Mouse (Mus musculus) liver, embryonic 13.5 days (tissue): ENCODE measurements at regions not wholly inside any gene's neighbourhood (a gene's known extent, or its start where the extent isn't known, plus 50 kb on each side); places are given as distances from the start of the nearest gene placed in this dataset.
A peak's percentile ranks its signal among the peaks of the same experiment; 100 is the strongest.

Source experiments
- ATAC-seq: fragments of 200-750 bp; cut with Nextera tagmentation; 2 replicates; pipeline ENCODE4 v1.8.0; 2017; ENCODE audit warnings: low read depth, mild to moderate bottlenecking, moderate number of reproducible peaks, moderate library complexity
- DNase-seq: peaks from one replicate; pipeline ENCODE4 v3.0.0; 2022
- H3K27ac ChIP-seq: fragments of 300-500 bp; sonication (generic); 2 replicates; pipeline ENCODE4 v1.5.1; 2015; ENCODE audit warnings: moderate library complexity, mild to moderate bottlenecking, inconsistent platforms
- H3K27me3 ChIP-seq: fragments of 300-500 bp; sonication (generic); 2 replicates; pipeline ENCODE4 v1.6.1; 2015; ENCODE audit warnings: mild to moderate bottlenecking, inconsistent platforms
- H3K36me3 ChIP-seq: fragments of 300-500 bp; sonication (generic); 2 replicates; pipeline ENCODE4 v1.6.1; 2015; ENCODE audit warnings: mild to moderate bottlenecking, inconsistent platforms
- H3K4me1 ChIP-seq: fragments of 300-500 bp; sonication (generic); replicated peaks from 2 replicates; pipeline ENCODE4 v1.6.1; 2015; ENCODE audit warnings: inconsistent platforms
- H3K4me2 ChIP-seq: fragments of 300-500 bp; sonication (generic); 2 replicates; pipeline ENCODE4 v1.6.1; 2015; ENCODE audit warnings: inconsistent platforms, mild to moderate bottlenecking, moderate library complexity
- H3K4me3 ChIP-seq: fragments of 300-500 bp; sonication (generic); replicated peaks from 2 replicates; pipeline ENCODE4 v1.5.1; 2015; ENCODE audit warnings: mild to moderate bottlenecking, inconsistent platforms
- H3K9ac ChIP-seq: fragments of 300-500 bp; sonication (generic); 2 replicates; pipeline ENCODE4 v1.6.1; 2015; ENCODE audit warnings: mild to moderate bottlenecking, inconsistent platforms
- H3K9me3 ChIP-seq: fragments of 300-500 bp; sonication (generic); replicated peaks from 2 replicates; pipeline ENCODE4 v1.6.1; 2016; ENCODE audit warnings: inconsistent platforms
- WGBS: fragments of 180-500 bp; shearing (Covaris S2); methylation state at CpG from one replicate; pipeline ENCODE4 v1.1.7; 2015; ENCODE audit not compliant: insufficient replicate concordance; 5-methylcytosine and 5-hydroxymethylcytosine counted together

GRCm38 (mm10) chr6:95179993-95180392 lies 63.0 kb downstream of the Kbtbd8 start:
- H3K4me3 ChIP-seq = no peak overlapping the region
- no peaks in the 10 kb centered on the region for H3K9me3 ChIP-seq
- H3K4me2 ChIP-seq = no peak overlapping the region
- WGBS = 45% methylated on average over 2 of the region's 2 CpGs
- H3K4me1 ChIP-seq = peaks cover 3% of the 10 kb centered on the region; the same call in 1 of the 2 replicates
- H3K27me3 ChIP-seq = no peaks in the 10 kb centered on the region
- H3K36me3 ChIP-seq = no peaks in the 10 kb centered on the region
- no peak overlapping the region for H3K27ac ChIP-seq
- ATAC-seq = peak; percentile 23; the same call in 1 of the 2 replicates
- no peak overlapping the region for H3K9ac ChIP-seq
- no peak for DNase-seq

DNA sequence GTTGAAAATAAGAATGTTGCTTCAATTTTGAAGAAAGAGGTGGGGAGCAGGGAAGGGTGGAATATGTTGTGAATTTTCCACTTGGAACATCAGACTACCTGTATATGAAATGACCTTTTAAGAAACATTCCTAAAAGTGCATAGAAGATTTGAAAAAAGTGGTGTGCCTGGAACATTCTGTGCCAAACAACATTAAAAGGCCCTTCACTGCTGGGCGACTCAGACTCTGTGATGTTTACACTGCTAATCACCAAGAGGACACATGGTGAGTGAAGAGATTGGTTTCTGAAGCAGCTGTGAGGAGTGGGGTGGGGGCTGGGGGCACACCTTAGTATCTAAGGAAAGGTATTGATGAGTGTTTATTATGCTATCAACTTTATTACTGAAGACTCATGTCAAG lies 65.2 kb downstream of the Kbtbd8 start:
- 21% methylated on average over 1 of the region's 1 CpGs for WGBS
- ATAC-seq (no peak), DNase-seq (no peak)
- peaks cover 6% of the 10 kb centered on the region; the same call in 1 of the 2 replicates for H3K4me1 ChIP-seq
- H3K9me3 ChIP-seq = no peaks in the 10 kb centered on the region
- H3K36me3 ChIP-seq = no peaks in the 10 kb centered on the region
- H3K4me2 ChIP-seq = no peak overlapping the region
- no peak overlapping the region for H3K9ac ChIP-seq
- H3K27me3 ChIP-seq = no peaks in the 10 kb centered on the region
- no peak overlapping the region for H3K4me3 ChIP-seq
- no peak overlapping the region for H3K27ac ChIP-seq

- Histone ChIP-seq H3K4me1 (peaks cover 6% of the 10 kb centered on the region; the same call in 1 of the 2 replicates), H3K4me2 (no peak overlapping the region), H3K36me3 (no peaks in the 10 kb centered on the region), H3K9ac (no peak overlapping the region), H3K27ac (no peak overlapping the region), H3K9me3 (no peaks in the 10 kb centered on the region), H3K4me3 (no peak overlapping the region), H3K27me3 (no peaks in the 10 kb centered on the region)
- no peak for ATAC-seq
- WGBS = 50% methylated on average over 7 of the region's 7 CpGs
- no peak for DNase-seq
These were observed 68.3 kb downstream of the Kbtbd8 start for GRCm38 (mm10) chr6:95185074-95185931.

GRCm38 (mm10) chr6:95196631-95197030 lies 79.6 kb downstream of the Kbtbd8 start:
- no peak overlapping the region for H3K4me3 ChIP-seq

DNA sequence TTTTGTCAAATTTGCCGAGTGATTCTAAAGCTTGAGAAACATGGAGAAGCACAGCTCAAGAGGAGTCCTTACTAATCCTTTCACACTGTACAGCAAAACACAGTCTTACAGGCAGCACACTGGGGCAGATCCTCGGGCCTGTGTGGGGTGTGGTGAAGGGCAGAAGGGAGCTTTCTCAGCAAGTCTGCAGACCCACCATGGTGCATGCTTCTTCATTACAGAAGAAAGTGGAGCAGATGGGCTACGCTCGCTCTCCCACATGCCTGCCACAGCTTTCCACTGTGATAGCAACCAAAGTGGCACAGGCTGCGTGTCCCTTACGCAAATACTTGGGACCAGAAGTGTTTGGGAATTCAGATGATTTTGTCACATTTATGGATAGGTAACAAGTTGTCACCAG lies 81.6 kb downstream of the Kbtbd8 start:
- Histone ChIP-seq H3K9ac (no peak overlapping the region), H3K4me3 (no peak overlapping the region), H3K36me3 (no peaks in the 10 kb centered on the region), H3K4me2 (no peak overlapping the region), H3K27ac (no peak overlapping the region), H3K4me1 (no peaks in the 10 kb centered on the region), H3K27me3 (no peaks in the 10 kb centered on the region), H3K9me3 (no peaks in the 10 kb centered on the region)
- 61% methylated on average over 6 of the region's 6 CpGs for WGBS
- ATAC-seq = no peak
- DNase-seq = no peak

More at GRCm38 (mm10) chr6:95196631-95197030, 79.6 kb downstream of the Kbtbd8 start:
- H3K27ac ChIP-seq = no peak overlapping the region
- DNase-seq = no peak
- H3K27me3 ChIP-seq = no peaks in the 10 kb centered on the region
- no peaks in the 10 kb centered on the region for H3K36me3 ChIP-seq
- H3K9me3 ChIP-seq = no peaks in the 10 kb centered on the region
- no peak overlapping the region for H3K9ac ChIP-seq
- H3K4me1 ChIP-seq = no peaks in the 10 kb centered on the region
- H3K4me2 ChIP-seq = no peak overlapping the region
- ATAC-seq = no peak
- 63% methylated on average over 2 of the region's 2 CpGs for WGBS

- DNase-seq (no peak), ATAC-seq (no peak)
- no peak overlapping the region for H3K4me2 ChIP-seq
- no peaks in the 10 kb centered on the region for H3K4me1 ChIP-seq
- 48% methylated on average over 6 of the region's 6 CpGs for WGBS
- no peak overlapping the region for H3K4me3 ChIP-seq
- no peaks in the 10 kb centered on the region for H3K9me3 ChIP-seq
- no peak overlapping the region for H3K27ac ChIP-seq
- H3K36me3 ChIP-seq = no peaks in the 10 kb centered on the region
- no peaks in the 10 kb centered on the region for H3K27me3 ChIP-seq
- H3K9ac ChIP-seq = no peak overlapping the region
These were observed 85.3 kb downstream of the Kbtbd8 start for GRCm38 (mm10) chr6:95202291-95202790.

- Histone ChIP-seq H3K4me3 (no peak overlapping the region), H3K27ac (no peak overlapping the region), H3K9ac (no peak overlapping the region), H3K4me2 (no peak overlapping the region), H3K36me3 (no peaks in the 10 kb centered on the region), H3K4me1 (no peaks in the 10 kb centered on the region), H3K9me3 (no peaks in the 10 kb centered on the region), H3K27me3 (no peaks in the 10 kb centered on the region)
- ATAC-seq (no peak), DNase-seq (no peak)
- 71% methylated on average over 9 of the region's 9 CpGs for WGBS
These were observed 85.9 kb downstream of the Kbtbd8 start for GRCm38 (mm10) chr6:95202978-95203377.

DNA sequence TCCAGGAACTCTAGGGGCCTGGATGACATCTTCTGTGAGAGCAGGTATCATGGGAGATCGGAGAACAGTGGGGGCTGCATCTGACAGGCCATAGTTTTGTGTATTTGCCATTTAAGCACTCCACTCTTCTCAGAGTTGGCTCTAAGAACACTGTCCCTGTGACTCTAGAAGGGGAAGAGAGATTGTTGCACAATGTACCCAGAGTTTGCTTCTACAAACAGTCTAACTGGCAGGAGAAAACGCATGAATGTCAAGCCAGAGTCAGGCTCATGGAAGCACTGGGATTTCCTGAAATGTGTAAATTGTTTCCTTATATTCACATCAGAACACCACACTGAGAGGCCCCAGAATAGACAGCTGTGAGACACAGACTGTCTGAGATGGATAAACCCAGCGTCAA lies 87.2 kb downstream of the Kbtbd8 start:
- ATAC-seq = no peak
- DNase-seq = no peak
- Histone ChIP-seq H3K4me1 (no peaks in the 10 kb centered on the region), H3K4me2 (no peak overlapping the region), H3K36me3 (no peaks in the 10 kb centered on the region), H3K4me3 (no peak overlapping the region), H3K9ac (no peak overlapping the region), H3K27ac (no peak overlapping the region), H3K27me3 (no peaks in the 10 kb centered on the region), H3K9me3 (no peaks in the 10 kb centered on the region)
- 30% methylated on average over 3 of the region's 3 CpGs for WGBS

DNA sequence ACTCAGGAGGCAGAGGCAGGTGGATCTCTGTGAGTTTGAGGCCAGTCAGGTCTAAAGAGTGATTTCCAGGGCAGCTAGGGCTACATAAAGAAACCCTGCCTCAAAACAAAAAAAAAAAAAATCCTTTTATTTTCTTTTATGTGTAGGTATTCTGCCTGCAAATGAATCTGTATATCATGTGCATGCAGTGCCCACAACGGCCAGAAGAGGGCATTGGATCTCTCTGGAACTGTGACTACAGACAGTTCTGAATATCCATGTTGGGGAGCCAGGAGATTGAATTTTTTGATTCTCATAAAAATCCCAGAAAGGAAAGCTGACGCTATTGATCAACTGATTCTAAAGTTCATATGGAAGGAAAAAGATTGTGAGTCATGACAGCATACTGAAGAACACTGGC lies 90.0 kb downstream of the Kbtbd8 start:
- H3K4me1 ChIP-seq = no peaks in the 10 kb centered on the region
- H3K9me3 ChIP-seq = no peaks in the 10 kb centered on the region
- DNase-seq = no peak
- no peak overlapping the region for H3K4me2 ChIP-seq
- no peak for ATAC-seq
- 27% methylated on average over 2 of the region's 2 CpGs for WGBS
- no peak overlapping the region for H3K27ac ChIP-seq
- H3K36me3 ChIP-seq = no peaks in the 10 kb centered on the region
- no peaks in the 10 kb centered on the region for H3K27me3 ChIP-seq
- no peak overlapping the region for H3K4me3 ChIP-seq
- H3K9ac ChIP-seq = no peak overlapping the region

DNA sequence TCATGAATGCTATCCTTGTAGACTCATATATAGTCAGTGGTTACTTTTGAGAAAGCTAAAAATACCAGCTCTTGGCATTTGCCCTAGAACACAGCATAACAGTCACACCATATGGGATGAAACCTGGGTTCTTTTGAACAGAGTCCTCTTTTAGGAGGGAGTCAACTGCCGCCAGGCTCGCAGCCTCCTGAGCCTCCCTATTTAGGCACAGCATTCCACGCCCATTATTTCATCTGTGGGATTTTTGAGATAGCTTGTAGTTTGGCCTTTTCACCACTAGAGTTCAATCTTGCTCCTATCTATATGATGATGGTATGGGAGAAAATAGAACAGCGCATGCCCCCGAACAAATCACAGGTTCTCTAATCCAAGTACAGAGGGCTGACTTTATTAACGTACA lies 100.4 kb downstream of the Kbtbd8 start:
- ATAC-seq (no peak), DNase-seq (no peak)
- Histone ChIP-seq H3K27me3 (peaks cover 4% of the 10 kb centered on the region; the same call in 1 of the 2 replicates), H3K36me3 (no peaks in the 10 kb centered on the region), H3K27ac (no peak overlapping the region), H3K4me1 (no peaks in the 10 kb centered on the region), H3K4me3 (no peak overlapping the region), H3K4me2 (no peak overlapping the region), H3K9me3 (no peaks in the 10 kb centered on the region), H3K9ac (no peak overlapping the region)
- WGBS = 44% methylated on average over 6 of the region's 6 CpGs

- WGBS = 42% methylated on average over 3 of the region's 3 CpGs
- no peak for ATAC-seq
These were observed 101.8 kb downstream of the Kbtbd8 start for GRCm38 (mm10) chr6:95218830-95219229.

DNA sequence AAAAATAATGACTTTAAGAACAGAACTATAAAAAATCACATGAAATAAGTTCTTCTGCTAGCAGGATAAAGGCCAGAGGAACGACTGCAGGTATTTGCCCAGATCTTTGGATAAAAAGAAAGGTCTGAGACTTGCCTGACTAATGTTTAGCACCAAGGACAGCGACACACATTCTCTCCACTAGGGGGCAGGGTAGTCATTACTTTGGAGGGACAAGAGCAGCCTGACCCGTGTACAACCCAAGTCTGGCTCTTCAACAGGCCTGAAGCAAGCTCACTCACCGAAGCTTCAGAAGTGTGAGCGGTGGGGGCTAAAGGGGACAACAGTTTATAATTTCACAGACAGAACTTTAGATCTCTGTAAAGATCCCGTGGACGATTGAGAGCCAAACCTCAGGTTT lies 98.4 kb upstream of the Gm10234 start:
- WGBS = 26% methylated on average over 7 of the region's 7 CpGs
- Histone ChIP-seq H3K9me3 (no peaks in the 10 kb centered on the region), H3K9ac (no peak overlapping the region), H3K4me2 (no peak overlapping the region), H3K36me3 (no peaks in the 10 kb centered on the region), H3K4me3 (no peak overlapping the region), H3K4me1 (no peaks in the 10 kb centered on the region), H3K27me3 (no peaks in the 10 kb centered on the region), H3K27ac (no peak overlapping the region)
- DNase-seq (peak; percentile 22), ATAC-seq (no peak)

More at GRCm38 (mm10) chr6:95218830-95219229, 101.8 kb downstream of the Kbtbd8 start:
- Histone ChIP-seq H3K9me3 (no peaks in the 10 kb centered on the region), H3K4me3 (no peak overlapping the region), H3K9ac (no peak overlapping the region), H3K27ac (no peak overlapping the region), H3K27me3 (peaks cover 4% of the 10 kb centered on the region; the same call in 1 of the 2 replicates), H3K36me3 (no peaks in the 10 kb centered on the region), H3K4me2 (no peak overlapping the region), H3K4me1 (no peaks in the 10 kb centered on the region)
- no peak for DNase-seq
